Mouse (Mus musculus): ENCODE measurements around the gene Spats2.

DNA sequence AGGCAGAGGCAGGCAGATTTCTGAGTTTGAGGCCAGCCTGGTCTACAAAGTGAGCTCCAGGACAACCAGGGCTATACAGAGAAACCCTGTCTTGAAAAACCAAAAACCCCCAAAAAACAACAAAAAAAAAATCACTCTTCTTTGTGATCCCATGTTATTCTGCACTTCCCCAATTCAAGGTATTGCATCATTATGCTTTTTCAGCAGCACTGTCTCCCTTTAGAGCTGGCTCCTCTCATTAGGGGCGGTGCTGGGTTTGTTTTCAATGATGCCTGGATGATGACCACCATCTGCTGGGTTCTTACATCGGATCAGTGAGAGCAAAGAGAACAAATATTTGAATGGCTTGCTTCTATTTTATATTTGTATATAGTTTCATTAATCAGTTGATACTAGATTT is 3.1 kb upstream of the Spats2 start:
- TF ChIP-seq CTCF (IDR thresholded peaks at IDR 0.05; ENCODE audit: borderline replicate concordance, insufficient read depth, low read length), result no peak
- TF ChIP-seq POLR2A (IDR thresholded peaks at IDR 0.05; ENCODE audit: low read depth, low read length), result no peak
